Comparison of ENCODE assay signal across 27 mouse cellular contexts in genomic region chr13:29285058-29285457, GRCm38 (mm10).
"Had no signal": no experiment of that assay in that cellular context is flagged by ENCODE, and none has a peak within 500 bp of the region (broad histone marks: within the 10 kb centered on the region; RNA-seq: fewer than 3 reads in every experiment).

No protein-coding gene starts in this region.

- DNase-seq: gastrocnemius, adult 2 months; gastrocnemius, postnatal 10 days; gastrocnemius, postnatal 25 days; heart, adult 18-20 months; heart, postnatal 10 days; heart, postnatal 4 days; kidney, postnatal 10 days; kidney, postnatal 25 days; kidney, postnatal 4 days; liver; liver, embryonic 13.5 days had no signal

- ATAC-seq: forebrain, embryonic 16.5 days; hindbrain, embryonic 16.5 days; inflammation-experienced regulatory T-cells, adult 6 months; intestine, embryonic 15.5 days; intestine, postnatal 0 days had no signal

- H3K27me3 ChIP-seq: heart, embryonic 12.5 days; hindbrain, embryonic 12.5 days; intestine, embryonic 15.5 days; limb, embryonic 12.5 days; liver, embryonic 13.5 days; liver, embryonic 15.5 days had no signal

- H3K4me1 ChIP-seq: hindbrain, embryonic 10.5 days; hindbrain, embryonic 12.5 days; intestine, embryonic 15.5 days; limb, embryonic 12.5 days; liver, embryonic 13.5 days; liver, embryonic 15.5 days had no signal

- H3K27ac ChIP-seq: gastrocnemius, adult 2 months; heart, embryonic 10.5 days; hindbrain, embryonic 12.5 days; hindbrain, embryonic 14.5 days; intestine, embryonic 15.5 days; layer of hippocampus, adult 2 months; left cerebral cortex, adult 2 months; limb, embryonic 10.5 days; limb, embryonic 12.5 days; liver, embryonic 13.5 days; liver, embryonic 15.5 days had no signal

- H3K36me3 ChIP-seq: heart, embryonic 10.5 days; heart, embryonic 12.5 days; hindbrain, embryonic 10.5 days; hindbrain, embryonic 12.5 days; intestine, embryonic 15.5 days; limb, embryonic 10.5 days; limb, embryonic 12.5 days; liver, embryonic 13.5 days; liver, embryonic 15.5 days had no signal

- H3K9me3 ChIP-seq: heart, embryonic 10.5 days; heart, embryonic 12.5 days; hindbrain, embryonic 10.5 days; hindbrain, embryonic 12.5 days; intestine, embryonic 15.5 days; limb, embryonic 10.5 days; limb, embryonic 12.5 days; liver, embryonic 13.5 days; liver, embryonic 15.5 days had no signal

- H3K4me3 ChIP-seq: gastrocnemius, adult 2 months; heart, embryonic 10.5 days; heart, embryonic 12.5 days; hindbrain, embryonic 10.5 days; hindbrain, embryonic 12.5 days; intestine, embryonic 15.5 days; layer of hippocampus, adult 2 months; left cerebral cortex, adult 2 months; limb, embryonic 10.5 days; limb, embryonic 12.5 days; liver, embryonic 13.5 days; liver, embryonic 15.5 days had no signal

- H3K9ac ChIP-seq: heart, embryonic 12.5 days; hindbrain, embryonic 12.5 days; hindbrain, embryonic 14.5 days; intestine, embryonic 15.5 days; limb, embryonic 12.5 days; liver, embryonic 13.5 days; liver, embryonic 15.5 days had no signal

- H3K4me2 ChIP-seq: heart, embryonic 12.5 days; hindbrain, embryonic 12.5 days; hindbrain, embryonic 14.5 days; intestine, embryonic 15.5 days; limb, embryonic 12.5 days; liver, embryonic 11.5 days; liver, embryonic 13.5 days; liver, embryonic 15.5 days had no signal
